Mouse (Mus musculus): ENCODE results near the gene Spo11. TPM values are rescaled to one million over a fixed set of nuclear protein-coding genes. Genes with fewer than 3 reads are reported as not detected.

The Spo11 gene
- total RNA-seq, 2 experiments from 2014 or later: 0.30 to 0.86 TPM

GRCm38 (mm10) chr2:173039041-173039440, 61.5 kb downstream of the Spo11 start:
- DNase-seq (ENCODE audit: extremely low spot score in 1 of 2, low spot score in 2 of 2): no peak
- Histone ChIP-seq H3K4me3 (no peak overlapping the region), H3K27ac (no peak overlapping the region)
- intact Hi-C loops (cut with DNase I): no loop called here
- TF ChIP-seq CTCF (IDR thresholded peaks at IDR 0.05): no peak

DNA sequence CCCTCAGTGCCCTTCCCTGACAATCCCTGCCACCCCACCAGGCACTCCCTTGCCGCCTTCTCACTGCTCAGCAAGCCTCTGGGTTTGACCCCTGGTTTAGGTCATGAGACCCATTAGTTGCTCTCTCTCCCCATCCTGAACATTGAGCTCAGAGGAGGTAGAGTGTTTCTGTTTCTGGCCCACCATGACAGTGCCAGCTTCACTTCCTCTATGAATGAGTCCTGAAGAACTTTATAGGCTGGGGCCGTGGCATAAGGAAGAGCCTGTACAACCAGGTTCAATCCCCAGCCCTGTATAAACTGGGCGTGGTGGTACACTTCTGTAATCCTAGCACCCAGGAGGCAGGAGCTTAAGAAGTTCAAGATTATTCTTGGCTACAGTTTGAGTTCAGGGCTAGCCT, 63.3 kb downstream of the Spo11 start:
- no peak for DNase-seq (ENCODE audit: extremely low spot score in 1 of 2, low spot score in 2 of 2)
- intact Hi-C loops (cut with DNase I): no loop called here
- Histone ChIP-seq H3K4me3 (no peak overlapping the region), H3K27ac (no peak overlapping the region)
- TF ChIP-seq CTCF (IDR thresholded peaks at IDR 0.05): no peak

- intact Hi-C loops (cut with DNase I): no loop called here
Observed at GRCm38 (mm10) chr2:173041242-173041641, 63.7 kb downstream of the Spo11 start.

GRCm38 (mm10) chr2:173041893-173042292, 64.4 kb downstream of the Spo11 start:
- intact Hi-C loops (cut with DNase I): no loop called here
- no peak for DNase-seq (ENCODE audit: extremely low spot score in 1 of 2, low spot score in 2 of 2)
- Histone ChIP-seq H3K4me3 (no peak overlapping the region), H3K27ac (no peak overlapping the region)
- TF ChIP-seq CTCF (IDR thresholded peaks at IDR 0.05): no peak

More at GRCm38 (mm10) chr2:173041242-173041641, 63.7 kb downstream of the Spo11 start:
- H3K27ac ChIP-seq: no peak overlapping the region
- no peak overlapping the region for H3K4me3 ChIP-seq
- no peak for DNase-seq (ENCODE audit: extremely low spot score in 1 of 2, low spot score in 2 of 2)
- TF ChIP-seq CTCF (IDR thresholded peaks at IDR 0.05): no peak

DNA sequence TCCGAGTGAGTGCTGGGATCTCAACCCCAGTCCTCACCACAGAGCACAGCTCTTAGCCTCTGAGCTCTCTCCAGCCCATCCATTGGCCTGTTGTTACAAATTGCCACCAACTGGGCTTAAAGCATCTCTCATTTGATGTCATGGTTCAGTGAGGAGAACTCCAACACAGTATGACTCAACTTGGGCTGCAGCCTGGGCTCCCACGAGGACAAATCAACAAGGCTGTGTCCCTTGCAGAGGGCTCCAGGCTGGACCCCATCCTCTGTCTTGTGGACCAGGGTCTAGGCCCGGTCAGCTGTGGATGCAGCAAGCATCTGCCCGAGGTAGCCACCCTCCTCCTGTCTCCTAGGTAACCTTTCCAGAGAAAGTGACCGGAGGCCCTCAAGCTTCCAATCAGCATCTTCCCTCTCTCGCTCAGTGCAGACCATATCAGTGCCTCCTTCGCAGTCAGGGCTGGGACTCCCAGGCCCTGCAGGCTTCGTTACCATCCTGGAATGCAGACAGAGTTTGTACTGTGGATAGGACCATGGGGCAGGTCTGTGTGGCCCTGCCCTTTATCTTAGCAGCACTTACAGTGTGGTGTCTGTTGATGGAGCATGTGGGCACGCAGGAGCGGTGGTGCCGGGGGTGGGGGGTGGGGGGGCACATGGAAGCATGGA, 65.1 kb downstream of the Spo11 start:
- no peak for TF ChIP-seq CTCF (IDR thresholded peaks at IDR 0.05)
- no peak for DNase-seq (ENCODE audit: extremely low spot score in 1 of 2, low spot score in 2 of 2)
- intact Hi-C loops (cut with DNase I): no loop called here
- no peak overlapping the region for H3K27ac ChIP-seq
- no peak overlapping the region for H3K4me3 ChIP-seq

Other genes with a start within 250 kb of the Spo11 start
- 10 to 100 TPM in 1 of 2 experiments, 1 to 10 TPM in 1; 9.6 to 13.9 TPM for gene Bmp7, start 37.4 kb upstream of the Spo11 start, total RNA-seq (2021)
- 10 to 100 TPM; 55.8 to 61.1 TPM for gene Rae1, start 22.4 kb downstream of the Spo11 start, total RNA-seq (2021)
- gene Rbm38, start 42.8 kb downstream of the Spo11 start, total RNA-seq (2021): 1 to 10 TPM; 3.5 to 4.7 TPM
- gene Ctcfl, start 141.8 kb downstream of the Spo11 start, total RNA-seq (2021): under 1 TPM in 1 of 2 experiments, not detected in 1; 0.14 TPM
- gene Pck1, start 175.3 kb downstream of the Spo11 start, total RNA-seq (2021): under 1 TPM in 1 of 2 experiments, not detected in 1; 0.11 TPM
- under 1 TPM in 1 of 2 experiments, not detected in 1; 0.36 TPM for gene Zbp1, start 241.2 kb downstream of the Spo11 start, total RNA-seq (2021)